Mouse (Mus musculus): ENCODE results near the gene Apobec2. TPM values are rescaled to one million over a fixed set of nuclear protein-coding genes. Genes with fewer than 3 reads are reported as not detected.
"Not testable (repeated sequence)": the region's sequence is repeated elsewhere in the genome, so short reads cannot be mapped to it uniquely, and the experiment has no call there.

Apobec2 gene
- 0.19 and 0.73 TPM in 2 replicates for polyA plus RNA-seq (2015; fragmentation: Nextera tagmentation; extraction: Ambion mirVana)

DNA sequence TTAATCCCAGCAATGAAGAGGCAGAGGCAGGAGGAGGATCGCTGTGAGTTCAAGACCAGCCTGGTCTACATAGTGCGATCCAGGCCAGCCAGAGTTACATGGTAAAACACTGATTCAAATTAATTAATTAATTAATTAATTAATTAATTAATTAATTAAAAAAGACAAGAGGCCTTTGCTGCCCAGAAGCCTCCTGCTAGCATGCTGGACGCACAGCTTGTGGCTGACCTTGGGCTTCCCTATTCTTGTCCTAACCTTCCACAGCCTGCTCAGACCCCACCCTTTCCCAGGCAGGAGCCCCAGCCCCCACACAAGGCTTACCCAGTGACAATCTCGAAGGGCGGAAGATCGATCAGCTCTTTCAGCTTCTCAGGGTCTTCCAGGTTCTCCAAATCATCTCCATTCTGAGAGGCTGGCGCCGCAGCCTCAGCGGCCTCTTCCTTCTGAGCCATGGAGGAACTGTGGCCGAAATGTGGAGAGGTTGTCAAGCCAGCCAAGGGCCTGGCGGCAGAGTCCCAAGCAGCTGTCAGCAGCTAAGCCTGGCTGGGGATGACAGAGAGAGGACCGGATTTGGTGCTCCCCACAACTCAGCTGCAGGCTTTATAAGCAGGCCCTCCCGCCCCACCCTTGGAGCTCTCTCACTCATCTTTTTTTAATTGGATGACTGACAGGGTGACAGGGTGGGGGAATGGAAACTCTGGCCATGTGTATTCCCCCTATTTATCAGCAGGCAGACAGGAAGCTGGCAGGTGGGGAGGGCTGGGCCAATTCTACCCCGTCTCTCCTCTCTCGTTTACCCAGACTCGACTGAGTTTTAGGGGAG is at the start of gene Apobec2:
Apobec2 (minus strand) TSS at position 773 of the 823 bp plus-strand sequence.
- ATAC-seq (replicated peaks), result no peak
- 65% methylated on average over 16 of the region's 16 CpGs for WGBS
- no peak within 1 kb of the TSS for H3K4me3 ChIP-seq
- no peaks in the 10 kb centered on the region for H3K27me3 ChIP-seq
- peaks cover 5% of the 10 kb centered on the region; the same call in 1 of the 2 replicates for H3K4me1 ChIP-seq
- H3K36me3 ChIP-seq, result no peaks in the 10 kb centered on the region
- no peaks in the 10 kb centered on the region for H3K9me3 ChIP-seq
- H3K4me2 ChIP-seq (replicated peaks), result no peak within 1 kb of the TSS
- H3K27ac ChIP-seq (replicated peaks), result no peak within 1 kb of the TSS
- H3K9ac ChIP-seq (replicated peaks), result no peak within 1 kb of the TSS

DNA sequence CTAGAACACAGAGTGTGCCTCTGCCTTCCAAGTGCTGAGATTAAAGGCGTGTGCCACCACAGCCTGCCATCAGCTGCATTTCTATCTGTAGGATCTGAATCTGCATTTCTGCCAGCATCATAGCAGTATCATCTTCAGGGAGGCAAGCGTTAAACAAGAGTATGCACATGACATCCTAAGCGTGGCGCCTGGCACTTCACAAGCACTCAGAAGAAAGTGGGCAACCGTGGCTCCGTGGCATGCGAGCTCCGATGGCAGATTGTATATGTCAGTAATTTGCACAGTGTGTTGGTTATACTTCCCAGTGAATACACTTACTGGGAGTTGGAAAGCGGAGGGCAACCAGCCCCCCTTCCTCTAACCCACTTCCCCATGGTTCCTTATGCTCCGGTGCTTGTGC is 47.2 kb upstream of the Apobec2 start:
- ATAC-seq (replicated peaks), result peak; percentile 75; the same call in 1 of the 2 replicates
- no peak overlapping the region for H3K27ac ChIP-seq (replicated peaks)
- H3K9ac ChIP-seq (replicated peaks), result no peak overlapping the region
- H3K36me3 ChIP-seq, result no peaks in the 10 kb centered on the region
- H3K4me3 ChIP-seq, result no peak overlapping the region
- 78% methylated on average over 10 of the region's 10 CpGs for WGBS
- no peaks in the 10 kb centered on the region for H3K4me1 ChIP-seq
- H3K27me3 ChIP-seq, result no peaks in the 10 kb centered on the region
- no peak overlapping the region for H3K4me2 ChIP-seq (replicated peaks)
- no peaks in the 10 kb centered on the region for H3K9me3 ChIP-seq

DNA sequence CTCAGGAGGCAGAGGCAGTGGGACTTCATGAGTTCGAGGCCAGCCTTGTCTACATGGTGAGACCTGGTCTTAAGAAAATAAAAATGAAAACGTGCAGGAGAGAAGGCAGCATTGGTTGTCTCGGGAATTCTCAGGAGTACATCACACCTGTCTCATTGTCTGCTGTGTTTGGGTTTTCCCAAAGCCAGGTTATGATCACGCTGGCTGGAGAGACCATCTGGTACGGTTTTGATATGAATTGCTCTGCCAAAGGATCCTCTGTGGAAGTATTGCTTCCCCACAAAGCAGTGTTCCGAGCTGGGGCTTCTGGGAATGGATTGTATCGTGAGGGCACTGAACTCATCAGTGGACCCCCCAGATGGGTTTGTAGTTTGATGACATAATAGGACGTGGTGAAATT is 42.7 kb upstream of the Apobec2 start:
- Histone ChIP-seq H3K27me3 (no peaks in the 10 kb centered on the region), H3K36me3 (no peaks in the 10 kb centered on the region), H3K9ac (replicated peaks) (no peak overlapping the region), H3K27ac (replicated peaks) (no peak overlapping the region), H3K4me2 (replicated peaks) (no peak overlapping the region), H3K4me3 (no peak overlapping the region), H3K9me3 (no peaks in the 10 kb centered on the region), H3K4me1 (no peaks in the 10 kb centered on the region)
- WGBS, result 83% methylated on average over 8 of the region's 8 CpGs
- ATAC-seq (replicated peaks), result no peak

DNA sequence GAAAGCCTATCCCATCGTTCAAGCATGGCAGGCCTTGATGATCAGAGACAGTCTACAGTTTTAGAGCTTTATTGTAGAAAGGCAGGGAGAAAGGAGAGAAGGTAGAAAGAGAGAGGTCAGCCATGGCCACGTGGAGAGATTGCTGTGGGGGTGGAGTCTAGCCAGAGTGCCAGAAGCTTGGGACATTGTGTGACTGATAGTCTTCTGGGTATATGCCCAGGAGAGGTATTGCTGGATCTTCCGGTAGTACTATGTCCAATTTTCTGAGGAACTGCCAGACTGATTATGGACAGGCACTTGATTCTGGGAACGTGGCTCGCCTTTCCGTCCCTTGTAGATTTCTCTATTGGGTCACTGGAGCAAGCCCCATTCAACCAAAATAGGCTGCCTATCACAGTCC is 41.6 kb upstream of the Apobec2 start:
- H3K9me3 ChIP-seq; H3K4me1 ChIP-seq; H3K27me3 ChIP-seq; H3K9ac ChIP-seq (replicated peaks); H3K4me3 ChIP-seq; H3K27ac ChIP-seq (replicated peaks); ATAC-seq (replicated peaks); H3K36me3 ChIP-seq; H3K4me2 ChIP-seq (replicated peaks): not testable (repeated sequence)
- 84% methylated on average over 6 of the region's 6 CpGs for WGBS

DNA sequence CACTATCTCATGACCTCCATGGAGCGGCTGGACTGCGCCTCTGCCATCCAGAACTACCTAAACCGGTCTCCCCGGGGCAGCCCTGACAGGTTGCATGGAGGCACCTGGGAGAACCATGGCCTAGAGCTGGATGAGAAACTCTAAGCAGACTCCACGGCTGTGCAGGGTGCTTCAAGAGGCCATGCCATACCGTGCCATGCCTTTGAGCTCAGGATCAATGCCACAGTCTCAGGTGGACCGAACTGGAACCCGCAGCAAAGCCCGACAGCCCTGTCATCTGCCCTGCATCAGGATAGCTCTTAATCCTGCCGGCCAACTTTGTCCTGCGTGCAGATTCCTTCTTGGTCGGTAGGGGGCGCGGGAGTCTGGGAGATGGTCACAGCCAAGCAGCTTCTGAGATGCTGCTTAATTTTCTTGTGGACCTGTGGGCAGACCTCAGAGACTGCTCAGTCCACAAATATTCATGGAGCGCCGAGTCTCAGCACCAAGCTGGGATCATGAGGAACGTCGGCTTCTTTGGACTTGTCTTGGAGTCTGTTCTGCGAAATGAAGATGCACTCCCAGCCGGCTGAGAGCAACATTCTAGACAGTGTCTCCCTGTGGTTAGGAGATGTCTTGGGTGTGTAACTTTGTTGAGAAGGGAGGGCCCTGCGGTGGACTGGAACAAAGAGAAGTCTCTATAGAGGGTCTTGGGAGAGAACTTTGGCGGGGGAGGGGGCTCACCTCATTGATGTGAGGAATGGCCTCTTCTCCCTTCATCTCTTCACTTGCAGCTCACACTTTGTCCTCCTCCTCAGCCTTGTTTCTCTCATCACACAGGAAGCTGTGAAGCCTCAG is 34.9 kb upstream of the Apobec2 start:
- H3K4me2 ChIP-seq (replicated peaks), result peak overlapping the region; percentile 22
- peak; percentile 84 for ATAC-seq (replicated peaks)
- no peaks in the 10 kb centered on the region; the same call in 1 of the 2 replicates for H3K4me1 ChIP-seq
- WGBS, result 11% methylated on average over 22 of the region's 22 CpGs
- H3K4me3 ChIP-seq, result peak overlapping the region; percentile 17; the same call in 1 of the 2 replicates
- 0 out of 2 replicates have a peak, but pooled peaks cover 3% of the 10 kb centered on the region for H3K27me3 ChIP-seq
- H3K36me3 ChIP-seq, result no peaks in the 10 kb centered on the region
- H3K27ac ChIP-seq (replicated peaks), result no peak overlapping the region
- H3K9ac ChIP-seq (replicated peaks), result no peak overlapping the region
- no peaks in the 10 kb centered on the region for H3K9me3 ChIP-seq

DNA sequence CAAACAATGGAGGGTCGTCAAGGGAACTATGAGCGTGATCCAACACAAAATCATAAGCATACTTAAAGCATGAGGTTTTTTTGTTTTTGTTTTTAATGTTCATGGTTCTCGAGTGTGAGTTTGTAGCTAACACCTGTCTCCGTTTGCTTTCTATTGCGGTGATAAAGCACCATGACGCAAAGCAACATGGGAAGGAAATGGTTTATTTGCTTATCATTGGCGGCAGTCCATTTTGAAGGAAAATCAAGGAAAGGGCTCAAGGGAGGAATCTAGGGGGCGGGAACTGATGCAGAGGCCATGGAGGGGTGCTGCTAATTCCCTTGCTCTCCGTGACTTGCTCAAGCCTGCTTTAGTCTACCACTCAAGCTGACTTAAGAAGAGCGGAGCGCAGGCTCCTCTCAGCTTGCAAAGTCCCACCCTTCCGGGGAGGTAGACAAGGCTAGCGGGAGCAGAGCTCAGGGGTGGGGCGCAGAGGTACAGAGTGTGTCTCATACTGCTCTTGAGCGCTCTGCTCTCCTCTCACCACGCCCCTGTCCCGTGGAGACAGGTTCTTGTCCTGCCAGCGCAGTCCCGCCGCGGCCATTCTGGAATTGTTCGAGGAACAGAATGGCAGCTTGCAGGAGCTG is 34.2 kb upstream of the Apobec2 start:
- peak; percentile 64 for ATAC-seq (replicated peaks)
- Histone ChIP-seq H3K9me3 (no peaks in the 10 kb centered on the region), H3K9ac (replicated peaks) (no peak overlapping the region), H3K27ac (replicated peaks) (no peak overlapping the region), H3K4me3 (peak overlapping the region; percentile 17; the same call in 1 of the 2 replicates), H3K36me3 (no peaks in the 10 kb centered on the region), H3K27me3 (0 out of 2 replicates have a peak, but pooled peaks cover 3% of the 10 kb centered on the region), H3K4me1 (no peaks in the 10 kb centered on the region; the same call in 1 of the 2 replicates), H3K4me2 (replicated peaks) (peak overlapping the region; percentile 22)
- WGBS, result 47% methylated on average over 22 of the region's 22 CpGs

DNA sequence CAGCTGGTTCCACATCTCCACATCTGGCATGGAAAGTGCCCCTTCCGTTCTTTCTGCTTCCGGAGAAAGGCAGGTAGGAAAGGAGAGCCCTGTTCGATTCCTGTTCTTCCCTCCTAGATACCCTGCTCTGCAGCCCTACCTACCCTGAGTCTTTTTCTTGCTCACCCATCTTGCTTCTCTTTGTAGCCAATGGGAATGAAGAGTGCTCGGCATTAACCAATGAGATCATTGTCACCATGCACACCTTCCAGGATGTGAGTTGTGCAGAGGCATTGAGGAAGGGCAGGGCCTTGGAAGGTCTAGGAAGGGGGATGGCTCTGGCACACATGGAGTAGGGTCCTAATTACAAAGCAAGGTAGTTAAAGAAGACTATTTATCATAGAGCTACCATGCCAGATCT is 30.7 kb upstream of the Apobec2 start:
- Histone ChIP-seq H3K27ac (replicated peaks) (no peak overlapping the region), H3K27me3 (0 out of 2 replicates have a peak, but pooled peaks cover 3% of the 10 kb centered on the region), H3K4me2 (replicated peaks) (no peak overlapping the region), H3K36me3 (no peaks in the 10 kb centered on the region), H3K4me3 (no peak overlapping the region), H3K9ac (replicated peaks) (no peak overlapping the region), H3K9me3 (no peaks in the 10 kb centered on the region), H3K4me1 (no peaks in the 10 kb centered on the region; the same call in 1 of the 2 replicates)
- no peak for ATAC-seq (replicated peaks)
- WGBS, result 95% methylated on average over 4 of the region's 4 CpGs

DNA sequence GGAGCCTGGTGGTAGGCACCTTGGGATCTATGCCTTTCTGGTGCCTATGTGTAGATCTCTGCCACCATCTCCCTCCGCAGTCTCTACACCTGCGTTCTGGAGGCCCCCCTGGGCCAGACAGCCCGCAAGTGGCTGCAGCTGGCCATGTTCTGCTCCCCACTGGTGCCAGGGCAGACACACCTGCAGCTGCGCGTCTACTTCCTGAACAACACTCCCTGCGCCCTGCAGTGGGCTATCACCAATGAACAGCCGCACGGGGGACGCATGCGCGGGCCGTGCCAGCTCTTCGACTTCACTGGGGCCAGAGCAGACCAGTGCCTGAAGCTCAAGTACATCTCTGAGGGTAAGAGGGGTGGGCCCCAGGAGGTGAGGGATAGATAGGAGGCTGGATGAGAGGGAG is 29.4 kb upstream of the Apobec2 start:
- Histone ChIP-seq H3K9ac (replicated peaks) (no peak overlapping the region), H3K27ac (replicated peaks) (no peak overlapping the region), H3K27me3 (0 out of 2 replicates have a peak, but pooled peaks cover 3% of the 10 kb centered on the region), H3K9me3 (no peaks in the 10 kb centered on the region), H3K36me3 (no peaks in the 10 kb centered on the region), H3K4me1 (no peaks in the 10 kb centered on the region; the same call in 1 of the 2 replicates), H3K4me2 (replicated peaks) (no peak overlapping the region), H3K4me3 (no peak overlapping the region)
- no peak for ATAC-seq (replicated peaks)
- 94% methylated on average over 13 of the region's 13 CpGs for WGBS

DNA sequence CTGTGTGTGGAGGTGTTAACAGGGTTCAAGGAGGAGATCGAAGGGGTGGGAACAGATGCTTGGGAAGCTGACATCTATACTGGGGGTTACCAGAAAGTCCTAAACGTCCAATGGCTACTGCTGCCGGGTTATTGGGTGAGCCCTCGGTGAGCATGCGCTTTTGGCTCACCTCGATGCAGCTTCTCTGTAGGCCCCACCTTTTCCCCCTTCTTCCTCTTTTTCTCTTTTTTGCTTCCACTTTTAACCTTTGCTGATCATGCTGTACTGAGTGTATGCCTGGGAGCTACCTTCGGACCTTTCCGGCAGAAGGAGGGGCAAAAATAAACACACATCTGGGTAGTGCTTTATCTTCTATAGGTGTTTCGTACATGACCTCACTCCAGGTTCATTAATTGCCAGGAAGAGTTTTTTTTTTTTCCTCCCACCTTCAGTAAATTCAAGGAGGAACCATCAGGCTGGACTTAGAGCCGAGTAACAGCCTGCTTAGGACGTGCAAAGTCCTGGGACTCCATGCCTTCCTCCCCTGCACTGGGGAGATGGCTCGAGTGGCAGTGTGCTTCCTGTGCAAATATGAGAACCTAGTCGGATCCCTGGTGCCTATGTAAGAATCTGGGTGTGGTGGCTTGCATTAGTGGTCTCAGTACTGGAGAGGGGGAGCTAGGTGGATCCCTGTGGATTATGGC is 25.4 kb upstream of the Apobec2 start:
- Histone ChIP-seq H3K4me2 (replicated peaks) (no peak overlapping the region), H3K27ac (replicated peaks) (no peak overlapping the region), H3K36me3 (no peaks in the 10 kb centered on the region), H3K4me3 (no peak overlapping the region), H3K4me1 (no peaks in the 10 kb centered on the region), H3K9ac (replicated peaks) (no peak overlapping the region), H3K9me3 (no peaks in the 10 kb centered on the region), H3K27me3 (no peaks in the 10 kb centered on the region)
- ATAC-seq (replicated peaks), result no peak
- WGBS, result 89% methylated on average over 13 of the region's 13 CpGs

DNA sequence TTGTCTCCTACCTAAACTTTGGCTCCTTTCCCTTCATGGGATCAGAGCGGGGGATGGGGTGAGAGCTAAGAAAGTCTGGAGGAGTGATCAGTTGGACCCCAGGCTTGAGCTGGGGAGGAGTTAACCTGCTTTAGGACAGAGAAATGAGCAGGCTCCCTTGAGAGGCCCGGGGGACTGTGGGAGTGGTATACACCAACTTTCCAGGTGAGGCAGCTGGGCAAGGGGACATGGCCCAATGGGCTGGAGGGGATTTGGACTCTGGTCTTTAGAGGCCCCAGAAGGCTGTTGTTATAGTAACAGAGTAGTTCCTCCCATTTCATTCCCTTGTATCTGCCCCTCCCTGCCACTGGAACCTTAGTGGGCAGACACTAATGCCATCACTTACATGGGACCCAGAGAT is 23.2 kb upstream of the Apobec2 start:
- H3K4me2 ChIP-seq (replicated peaks), result no peak overlapping the region
- H3K4me3 ChIP-seq, result no peak overlapping the region
- peaks cover 5% of the 10 kb centered on the region; the same call in 1 of the 2 replicates for H3K4me1 ChIP-seq
- no peaks in the 10 kb centered on the region for H3K36me3 ChIP-seq
- no peaks in the 10 kb centered on the region for H3K9me3 ChIP-seq
- no peaks in the 10 kb centered on the region for H3K27me3 ChIP-seq
- no peak overlapping the region for H3K9ac ChIP-seq (replicated peaks)
- no peak overlapping the region for H3K27ac ChIP-seq (replicated peaks)
- 85% methylated on average over 2 of the region's 2 CpGs for WGBS
- no peak for ATAC-seq (replicated peaks)

DNA sequence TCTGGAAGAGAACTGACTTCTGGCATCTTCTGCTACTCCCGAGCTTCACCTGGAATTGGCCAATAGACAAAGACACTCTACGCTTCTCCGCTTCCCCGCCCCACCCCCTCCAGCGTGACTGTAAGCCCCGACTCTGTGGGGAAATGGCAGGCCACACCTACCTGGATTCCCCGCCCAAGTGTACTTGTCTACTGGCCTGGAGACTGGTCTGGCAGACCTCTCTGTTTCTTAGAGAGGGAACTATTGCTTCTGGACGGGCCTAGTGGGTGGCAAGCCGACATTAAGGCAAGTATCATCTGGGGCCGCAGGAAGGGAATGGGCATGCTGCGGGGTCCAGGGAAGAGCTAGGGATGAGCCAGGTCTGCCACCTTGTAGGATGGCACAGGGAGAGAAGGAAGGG is 22.0 kb upstream of the Apobec2 start, which contains the start of gene Unc5cl:
Unc5cl (plus strand) TSS at position 214 of the 400 bp plus-strand sequence.
- Histone ChIP-seq H3K36me3 (no peaks in the 10 kb centered on the region), H3K4me2 (replicated peaks) (no peak within 1 kb of the TSS), H3K4me3 (no peak within 1 kb of the TSS), H3K4me1 (peaks cover 5% of the 10 kb centered on the region; the same call in 1 of the 2 replicates), H3K9me3 (no peaks in the 10 kb centered on the region), H3K27me3 (no peaks in the 10 kb centered on the region), H3K27ac (replicated peaks) (no peak within 1 kb of the TSS), H3K9ac (replicated peaks) (no peak within 1 kb of the TSS)
- WGBS, result 63% methylated on average over 11 of the region's 11 CpGs
- ATAC-seq (replicated peaks), result no peak

All from forebrain, embryonic 15.5 days (tissue).